9 mouse cellular contexts compared by ENCODE assay signal in genomic region chr2:31115943-31116731, GRCm38 (mm10). TPM values are rescaled to one million over a fixed set of nuclear protein-coding genes. Genes with fewer than 3 reads are reported as not detected.
DNase-seq lines count a peak whose midpoint lies in the region; ATAC-seq and TF ChIP-seq lines count a peak whose summit lies in the region.
"Had no signal": no experiment of that assay in that cellular context is flagged by ENCODE, and none has a peak within 500 bp of the region (broad histone marks: within the 10 kb centered on the region; RNA-seq: fewer than 3 reads in every experiment).

No protein-coding gene starts in this region.

- H3K27me3 ChIP-seq in hindbrain, embryonic 12.5 days: no peaks in the 10 kb centered on the region
- no peaks in the 10 kb centered on the region for H3K27me3 ChIP-seq in hindbrain, embryonic 11.5 days (ENCODE audit: control insufficient read depth, insufficient read depth, low read length)

- no peak overlapping the region for H3K4me3 ChIP-seq in hindbrain, embryonic 12.5 days
- H3K4me3 ChIP-seq in hindbrain, embryonic 11.5 days (ENCODE audit: low read depth, low read length): no peak overlapping the region
- H3K4me3 ChIP-seq in embryonic fibroblast, embryonic 13.5 days (ENCODE audit: insufficient read depth, low read length): no peak overlapping the region

- H3K9ac ChIP-seq in hindbrain, embryonic 12.5 days: no peak overlapping the region
- no peak overlapping the region for H3K9ac ChIP-seq in hindbrain, embryonic 11.5 days (ENCODE audit: low read depth, low read length)

- 0 out of 2 replicates have a peak, but pooled peaks have one; percentile 26 for ATAC-seq in hindbrain, embryonic 12.5 days (ENCODE audit: low FRiP score)
- no peak for ATAC-seq in hindbrain, embryonic 11.5 days (ENCODE audit: low FRiP score)
- 0 out of 2 replicates have a peak, but pooled peaks have one; percentile 14 for ATAC-seq in monocyte, adult 5-6 weeks (replicated peaks; ENCODE audit: insufficient number of reproducible peaks, low FRiP score, low TSS enrichment, poor library complexity, severe bottlenecking)

- 64% methylated on average over 10 of the region's 10 CpGs for WGBS in hindbrain, embryonic 12.5 days
- 65% methylated on average over 10 of the region's 10 CpGs for WGBS in hindbrain, embryonic 11.5 days

- 0 out of 2 replicates have a peak, but pooled peaks cover 4% of the 10 kb centered on the region for H3K9me3 ChIP-seq in hindbrain, embryonic 12.5 days (replicated peaks)
- H3K9me3 ChIP-seq in hindbrain, embryonic 11.5 days (ENCODE audit: control insufficient read depth, low read length): no peaks in the 10 kb centered on the region

- no peak for DNase-seq in hindbrain, embryonic 11.5 days (ENCODE audit: low spot score)
- DNase-seq in CD8-positive naive resting alpha-beta T cell, adult 2 months (ENCODE audit: low read depth in 2 of 2, low spot score in 2 of 2): peak; percentile 72 to 78
- DNase-seq in urinary bladder, postnatal 14 days (ENCODE audit: low spot score): no peak
- DNase-seq in cerebellum, adult 9-11 months: no peak
- no peak for DNase-seq in urinary bladder, adult 2 months (ENCODE audit: low spot score)
- DNase-seq: lung, adult 18-20 months had no signal

- H3K4me1 ChIP-seq in hindbrain, embryonic 12.5 days: peaks cover 11% of the 10 kb centered on the region
- no peaks in the 10 kb centered on the region for H3K4me1 ChIP-seq in hindbrain, embryonic 11.5 days (replicated peaks; ENCODE audit: control insufficient read depth, insufficient read depth, low read length)
- H3K4me1 ChIP-seq in embryonic fibroblast, embryonic 13.5 days (ENCODE audit: control insufficient read depth, insufficient read depth, low read length): peaks cover 16% of the 10 kb centered on the region

- no peaks in the 10 kb centered on the region for H3K36me3 ChIP-seq in hindbrain, embryonic 12.5 days
- H3K36me3 ChIP-seq in hindbrain, embryonic 11.5 days (ENCODE audit: control insufficient read depth, insufficient read depth, low read length): no peaks in the 10 kb centered on the region

- TF ChIP-seq POLR2A in embryonic fibroblast, embryonic 13.5 days (IDR thresholded peaks at IDR 0.05; ENCODE audit: low read depth, low read length): no peak

- H3K4me2 ChIP-seq in hindbrain, embryonic 12.5 days (replicated peaks): no peak overlapping the region
- H3K4me2 ChIP-seq in hindbrain, embryonic 11.5 days (replicated peaks; ENCODE audit: low read depth, low read length): no peak overlapping the region

- H3K27ac ChIP-seq in hindbrain, embryonic 12.5 days: no peak overlapping the region
- H3K27ac ChIP-seq in hindbrain, embryonic 11.5 days (ENCODE audit: low read depth, low read length): no peak overlapping the region
- H3K27ac ChIP-seq in embryonic fibroblast, embryonic 13.5 days (ENCODE audit: insufficient read depth, low read length): peak overlapping the region; percentile 61

- TF ChIP-seq CTCF in embryonic fibroblast, embryonic 13.5 days (IDR thresholded peaks at IDR 0.05; ENCODE audit: borderline replicate concordance, insufficient read depth, low read length): no peak

RNA-seq across cellular contexts. Expression of gene Fnbp1, which starts 25.7 kb away (rescaled TPM):
- polyA plus RNA-seq in hindbrain, embryonic 12.5 days (2016; fragmentation: Nextera tagmentation; extraction: Ambion mirVana): 18.7 and 19.9 TPM in 2 replicates
- 13.7 and 14.4 TPM in 2 replicates for polyA plus RNA-seq in hindbrain, embryonic 11.5 days (2014; fragmentation: Nextera tagmentation; extraction: Ambion mirVana)
- 69.8 and 75.6 TPM in 2 replicates for polyA plus RNA-seq in embryonic fibroblast, embryonic 13.5 days (2011; ENCODE audit: insufficient read length, low read depth, missing spikeins)
- 39.1 to 101 TPM (median 67.2 TPM) in 3 replicates for total RNA-seq in monocyte, adult 5-6 weeks (2017)
- polyA plus RNA-seq in urinary bladder, adult 2 months (2012; rRNA removed): 167 and 198 TPM in 2 replicates

RNA-seq across cellular contexts. Expression of gene Gpr107, which starts 36.0 kb away (rescaled TPM):
- 43.1 and 46.6 TPM in 2 replicates for polyA plus RNA-seq in hindbrain, embryonic 12.5 days (2016; fragmentation: Nextera tagmentation; extraction: Ambion mirVana)
- polyA plus RNA-seq in hindbrain, embryonic 11.5 days (2014; fragmentation: Nextera tagmentation; extraction: Ambion mirVana): 25.9 and 35.8 TPM in 2 replicates
- 81.1 and 92.5 TPM in 2 replicates for polyA plus RNA-seq in embryonic fibroblast, embryonic 13.5 days (2011; ENCODE audit: insufficient read length, low read depth, missing spikeins)
- total RNA-seq in monocyte, adult 5-6 weeks (2017): 31.3 to 44.8 TPM (median 35.7 TPM) in 3 replicates
- polyA plus RNA-seq in urinary bladder, adult 2 months (2012; rRNA removed): 24.2 and 27.0 TPM in 2 replicates

Comparison
In these comparisons a context has a peak if more than half of its experiments do, and no peak if none do; other contexts are left out.
1. DNase-seq: peak in CD8-positive naive resting alpha-beta T cell, adult 2 months (2 of 2); none in hindbrain, embryonic 11.5 days (single experiment), urinary bladder, postnatal 14 days (single experiment), cerebellum, adult 9-11 months (single experiment) and urinary bladder, adult 2 months (single experiment).